Mouse (Mus musculus) CH12.LX (cell line): Measurements from ENCODE around the gene Nr0b2. TPM values are rescaled to one million over a fixed set of nuclear protein-coding genes. Genes with fewer than 3 reads are reported as not detected.

Experiments used
- DNase-seq: peaks from one replicate; pipeline ENCODE4 v3.0.0-alpha.2; 2013; ENCODE audit errors: extremely low read depth
- H3K27ac ChIP-seq: 2 replicates; pipeline ENCODE4 v1.5.1; 2012; ENCODE audit warnings: low read depth, mild to moderate bottlenecking, control low read depth, moderate library complexity; ENCODE audit not compliant: insufficient read depth
- H3K27me3 ChIP-seq: replicated peaks from 2 replicates; pipeline ENCODE3; 2012; ENCODE audit warnings: inconsistent platforms
- H3K36me3 ChIP-seq, 2 experiments: replicated peaks in 1 of 2; 2 replicates each; pipeline versions ENCODE3 to v1.6.1; 2012; ENCODE audit warnings: inconsistent platforms in 1 of 2, low read length in 1 of 2, mild to moderate bottlenecking in 1 of 2, mixed read lengths in 1 of 2, moderate library complexity in 1 of 2; ENCODE audit not compliant: control insufficient read depth in 1 of 2, insufficient read depth in 1 of 2
- H3K4me1 ChIP-seq, 2 experiments: 2 replicates each; pipeline ENCODE4 v1.6.1; 2012; ENCODE audit warnings: inconsistent platforms in 1 of 2, moderate library complexity in 1 of 2; ENCODE audit not compliant: insufficient read depth in 2 of 2, control insufficient read depth in 1 of 2
- H3K4me2 ChIP-seq: 2 replicates; pipeline ENCODE4 v1.6.1; 2012; ENCODE audit warnings: low read depth, mild to moderate bottlenecking, control low read depth; ENCODE audit not compliant: poor library complexity, insufficient read depth, severe bottlenecking
- H3K4me3 ChIP-seq, 3 experiments: fragments of 150-350 bp in 1 of 3; sonication (generic) in 1 of 3; replicated peaks in 1 of 3; 2 replicates each; pipeline versions ENCODE3 to v1.5.1; 2011 to 2012; ENCODE audit warnings: low read depth in 2 of 3, low read length in 2 of 3, mild to moderate bottlenecking in 2 of 3, moderate library complexity in 2 of 3, control low read depth in 1 of 3, improper control_type of control experiment in 1 of 3, inconsistent platforms in 1 of 3, mixed read lengths in 1 of 3; ENCODE audit not compliant: poor library complexity in 1 of 3
- H3K79me2 ChIP-seq: replicated peaks from 2 replicates; pipeline ENCODE4 v1.6.1; 2012; ENCODE audit warnings: mild to moderate bottlenecking, moderate library complexity; ENCODE audit not compliant: control insufficient read depth, poor library complexity, insufficient read depth, severe bottlenecking; ENCODE audit errors: extremely low read depth
- H3K9ac ChIP-seq: 2 replicates; pipeline ENCODE4 v1.6.1; 2012; ENCODE audit warnings: low read depth, mild to moderate bottlenecking, control low read depth, moderate library complexity; ENCODE audit not compliant: insufficient read depth
- H3K9me3 ChIP-seq: replicated peaks from 2 replicates; pipeline ENCODE3; 2012; ENCODE audit warnings: low read length, inconsistent platforms, mixed read lengths
- BHLHE40 ChIP-seq: IDR thresholded peaks from 2 replicates; pipeline ENCODE4 v1.6.1; 2011; ENCODE audit warnings: mild to moderate bottlenecking, low read depth, low read length, improper control_type of control experiment
- CHD2 ChIP-seq: IDR thresholded peaks from 2 replicates; pipeline ENCODE4 v1.6.1; 2011; ENCODE audit warnings: low read length, improper control_type of control experiment
- CTCF ChIP-seq, 2 experiments: IDR thresholded peaks in 1 of 2; conservative IDR thresholded peaks in 1 of 2; 2 replicates each; pipeline ENCODE4 v1.5.1; 2011 to 2012; ENCODE audit warnings: low read depth in 2 of 2, low read length in 2 of 2, improper control_type of control experiment in 1 of 2, inconsistent platforms in 1 of 2, mild to moderate bottlenecking in 1 of 2, moderate library complexity in 1 of 2
- ELF1 ChIP-seq: IDR thresholded peaks from 2 replicates; pipeline ENCODE4 v1.6.1; 2014; ENCODE audit warnings: low read depth, mild to moderate bottlenecking, inconsistent platforms, low read length, improper control_type of control experiment
- EP300 ChIP-seq: IDR thresholded peaks from 2 replicates; pipeline ENCODE4 v1.6.1; 2011; ENCODE audit warnings: low read length, improper control_type of control experiment
- HCFC1 ChIP-seq: IDR thresholded peaks from 2 replicates; pipeline ENCODE4 v1.6.1; 2012; ENCODE audit warnings: low read depth, mild to moderate bottlenecking, inconsistent platforms, low read length, improper control_type of control experiment
- IRF4 ChIP-seq: IDR thresholded peaks from 2 replicates; pipeline ENCODE4 v1.6.1; 2014; ENCODE audit warnings: low read depth, mild to moderate bottlenecking, inconsistent platforms, low read length, improper control_type of control experiment
- JUN ChIP-seq: IDR thresholded peaks from 2 replicates; pipeline ENCODE4 v1.6.1; 2011; ENCODE audit warnings: low read depth, mild to moderate bottlenecking, low read length, improper control_type of control experiment, moderate library complexity; ENCODE audit not compliant: insufficient read depth
- JUND ChIP-seq: conservative IDR thresholded peaks from 2 replicates; pipeline ENCODE4 v1.6.1; 2011; ENCODE audit warnings: low read depth, low read length, improper control_type of control experiment
- KAT2A ChIP-seq: IDR thresholded peaks from 2 replicates; pipeline ENCODE4 v1.6.1; 2012; ENCODE audit warnings: low read length, improper control_type of control experiment, inconsistent platforms; ENCODE audit not compliant: insufficient replicate concordance
- MAX ChIP-seq: IDR thresholded peaks from 2 replicates; pipeline ENCODE4 v1.6.1; 2011; ENCODE audit warnings: low read length, improper control_type of control experiment
- MAZ ChIP-seq: IDR thresholded peaks from 2 replicates; pipeline ENCODE4 v1.6.1; 2012; ENCODE audit warnings: low read depth, mild to moderate bottlenecking, inconsistent platforms, low read length, improper control_type of control experiment, moderate library complexity
- MEF2A ChIP-seq: IDR thresholded peaks from 2 replicates; pipeline ENCODE4 v1.6.1; 2014; ENCODE audit warnings: low read depth, mild to moderate bottlenecking, inconsistent platforms, low read length, improper control_type of control experiment, borderline replicate concordance
- MXI1 ChIP-seq: IDR thresholded peaks from 2 replicates; pipeline ENCODE4 v1.6.1; 2011; ENCODE audit warnings: mild to moderate bottlenecking, low read depth, low read length, improper control_type of control experiment
- MYC ChIP-seq: IDR thresholded peaks from 2 replicates; pipeline ENCODE4 v1.6.1; 2011; ENCODE audit warnings: low read depth, mild to moderate bottlenecking, improper control_type of control experiment, low read length
- NELFE ChIP-seq: IDR thresholded peaks from 2 replicates; pipeline ENCODE4 v1.6.1; 2011; ENCODE audit warnings: low read depth, low read length, improper control_type of control experiment
- NRF1 ChIP-seq: IDR thresholded peaks from 2 replicates; pipeline ENCODE4 v1.6.1; 2014; ENCODE audit warnings: low read depth, mild to moderate bottlenecking, inconsistent platforms, low read length, improper control_type of control experiment, moderate library complexity
- POLR2A ChIP-seq: IDR thresholded peaks from 2 replicates; pipeline ENCODE4 v1.6.1; 2011; ENCODE audit warnings: low read depth, mild to moderate bottlenecking, improper control_type of control experiment, low read length
- POLR2AphosphoS2 ChIP-seq: IDR thresholded peaks from 2 replicates; pipeline ENCODE4 v1.6.1; 2011; ENCODE audit warnings: low read depth, low read length, improper control_type of control experiment
- RAD21 ChIP-seq: IDR thresholded peaks from 2 replicates; pipeline ENCODE4 v1.6.1; 2011; ENCODE audit warnings: low read depth, mild to moderate bottlenecking, low read length, improper control_type of control experiment, moderate library complexity
- SIN3A ChIP-seq: IDR thresholded peaks from 2 replicates; pipeline ENCODE4 v1.6.1; 2012; ENCODE audit warnings: low read length, improper control_type of control experiment, inconsistent platforms
- SMC3 ChIP-seq: IDR thresholded peaks from 2 replicates; pipeline ENCODE4 v1.6.1; 2011; ENCODE audit warnings: low read depth, low read length, improper control_type of control experiment
- TBP ChIP-seq: conservative IDR thresholded peaks from 2 replicates; pipeline ENCODE4 v1.6.1; 2011; ENCODE audit warnings: low read depth, low read length, improper control_type of control experiment
- TCF12 ChIP-seq: IDR thresholded peaks from 2 replicates; pipeline ENCODE4 v1.6.1; 2014; ENCODE audit warnings: low read depth, mild to moderate bottlenecking, inconsistent platforms, low read length, improper control_type of control experiment
- USF1 ChIP-seq: IDR thresholded peaks from 2 replicates; pipeline ENCODE4 v1.6.1; 2014; ENCODE audit warnings: low read depth, mild to moderate bottlenecking, inconsistent platforms, low read length, improper control_type of control experiment
- USF2 ChIP-seq: conservative IDR thresholded peaks from 2 replicates; pipeline ENCODE4 v1.6.1; 2011; ENCODE audit warnings: low read depth, low read length, improper control_type of control experiment
- ZMIZ1 ChIP-seq: IDR thresholded peaks from 2 replicates; pipeline ENCODE4 v1.6.1; 2012; ENCODE audit warnings: low read depth, mild to moderate bottlenecking, inconsistent platforms, low read length, improper control_type of control experiment
- dilution Hi-C: fragments of 300-500 bp; cut with MboI; formaldehyde crosslinking; loops from 2 replicates; pipeline ENCODE4 v1.14.3; 2020; ENCODE audit warnings: low sequenced_read_pairs; ENCODE audit not compliant: extremely low pct_unique_long_range_greater_than_20kb, extremely low pct_ligation_motif_present
- in situ Hi-C: fragments of 300-500 bp; cut with MboI; formaldehyde crosslinking; loops from 3 replicates; pipeline ENCODE4 v1.14.3; 2019; ENCODE audit warnings: low sequenced_read_pairs, low pct_ligation_motif_present, low pct_unique_long_range_greater_than_20kb, mixed read lengths
- polyA plus RNA-seq: library from polyadenylated mRNA; unstranded; fragments of >175 nt; gene quantifications from 2 replicates; pipeline ENCODE4 v1.2.1, GENCODE M21; 2012; ENCODE audit warnings: low read depth; ENCODE audit not compliant: insufficient read length
- total RNA-seq, 2 experiments: library from RNA; depleted of rRNA; stranded (reverse); fragments of 300-350 nt in 1 of 2; fragments of >200 nt in 1 of 2; gene quantifications; 2 replicates each; pipeline ENCODE4 v1.2.3; 2012 to 2014

Gene Nr0b2
- total and polyA plus RNA-seq, 3 experiments = not detected

DNA sequence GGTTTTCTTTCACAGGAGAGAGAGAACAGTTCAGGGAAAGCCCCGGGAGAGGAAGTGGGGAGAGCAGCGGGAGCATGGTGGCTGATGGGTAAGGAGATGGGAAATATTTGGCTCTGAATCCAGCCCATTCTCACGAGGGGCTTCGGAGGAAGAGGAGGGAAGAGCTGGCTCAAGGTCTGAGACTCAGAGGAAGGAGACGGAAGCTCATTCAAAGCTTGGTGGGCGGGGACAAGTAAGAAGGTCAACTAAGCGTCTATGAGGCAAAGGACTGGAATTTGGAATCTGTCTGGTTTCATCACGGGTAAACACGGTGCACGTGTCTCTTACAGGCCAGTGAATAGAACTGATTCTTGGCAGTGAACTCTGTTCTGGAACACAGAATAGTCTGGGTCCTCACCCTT is 16.9 kb downstream of the Nr0b2 start:
- Histone ChIP-seq H3K27me3 (no peaks in the 10 kb centered on the region), H3K4me2 (peak overlapping the region; percentile 93), H3K36me3 (peaks cover 0 to 6% of the 10 kb centered on the region in 2 experiments), H3K79me2 (0 out of 2 replicates have a peak, but pooled peaks cover 3% of the 10 kb centered on the region), H3K27ac (peak overlapping the region; percentile 56), H3K4me1 (peaks cover 0 to 11% of the 10 kb centered on the region in 2 experiments; a peak in 2 of 4 replicates), H3K4me3 (peak overlapping the region in 2 of 3 experiments; percentile 6 to 38), H3K9ac (peak overlapping the region; percentile 81), H3K9me3 (peaks cover 2% of the 10 kb centered on the region)
- dilution Hi-C loops = no loop called here
- peak; percentile 73 for DNase-seq
- in situ Hi-C loops = no loop called here
- TF ChIP-seq MAZ = 0 out of 2 replicates have a peak, but pooled peaks have one; percentile 5
- TF ChIP-seq MAX = 0 out of 2 replicates have a peak, but pooled peaks have one; percentile 52
- TF ChIP-seq ZMIZ1 = peak; percentile 40; the same call in 1 of the 2 replicates
- TF ChIP-seq CTCF (conservative IDR thresholded peaks at IDR 0.05 in 1 of 2, IDR thresholded peaks at IDR 0.05 in 1 of 2; ENCODE audit: low read depth in 2 of 2, low read length in 2 of 2) = no peak
- peak; percentile 43; the same call in 1 of the 2 replicates for TF ChIP-seq ELF1
- TF ChIP-seq CHD2 = no peak
- peak; percentile 32; the same call in 1 of the 2 replicates for TF ChIP-seq HCFC1
- peak; percentile 65 for TF ChIP-seq POLR2A
- no peak for TF ChIP-seq JUN
- 0 out of 2 replicates have a peak, but pooled peaks have one; percentile 9 for TF ChIP-seq BHLHE40
- no peak for TF ChIP-seq MEF2A
- TF ChIP-seq NELFE = peak; percentile 60
- 0 out of 2 replicates have a peak, but pooled peaks have one; percentile 7 for TF ChIP-seq EP300
- TF ChIP-seq SIN3A = 0 out of 2 replicates have a peak, but pooled peaks have one; percentile 30
- 0 out of 2 replicates have a peak, but pooled peaks have one; percentile 16 for TF ChIP-seq TBP
- TF ChIP-seq IRF4 = peak; percentile 40; the same call in 1 of the 2 replicates

DNA sequence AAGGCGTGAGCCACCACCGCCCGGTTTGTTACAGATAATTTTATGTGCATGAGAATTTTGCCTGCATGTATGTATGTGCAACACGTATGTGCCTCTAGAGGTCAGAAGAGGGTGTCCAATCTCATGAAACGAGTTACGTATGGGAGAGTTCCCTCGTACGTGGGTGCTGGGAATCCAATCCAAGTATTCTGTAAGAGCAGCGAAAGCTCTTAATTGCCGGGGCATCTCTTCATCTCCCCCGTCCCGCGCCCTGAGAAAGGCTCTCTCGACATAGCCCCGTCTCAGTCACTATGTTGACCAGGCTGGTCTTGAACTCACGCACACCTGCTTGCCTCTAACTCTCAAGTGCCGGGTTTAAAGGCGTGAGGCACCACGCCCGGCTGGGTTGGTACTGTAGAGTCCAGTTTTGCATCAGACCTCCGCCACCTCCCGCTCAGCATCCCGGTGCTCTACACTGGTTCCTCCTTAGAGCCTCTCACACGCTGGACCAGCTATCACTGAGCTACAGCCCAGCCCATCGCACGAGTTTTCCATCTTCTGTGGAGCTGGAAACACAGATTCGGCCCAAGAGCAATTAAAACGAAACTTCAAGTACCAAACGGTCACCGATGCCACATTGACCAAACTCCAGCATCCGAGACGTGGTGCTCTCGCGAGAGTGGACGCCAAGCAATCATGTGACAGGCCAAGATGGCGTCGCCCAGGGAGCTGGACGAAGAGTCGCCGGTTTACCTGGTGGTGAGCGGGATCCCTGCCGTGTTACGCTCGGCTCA is 21.1 kb downstream of the Nr0b2 start, which contains the start of gene Gpatch3:
TSS of gene Gpatch3 (plus strand) at position 676 of the 773 bp plus-strand sequence.
- Histone ChIP-seq H3K4me2 (peak within 1 kb of the TSS; percentile 55), H3K36me3 (peaks cover 13 to 25% of the 10 kb centered on the region in 2 experiments)
- TF ChIP-seq NRF1 (peak; percentile 52; the same call in 1 of the 2 replicates), ELF1 (peak; percentile 30; the same call in 1 of the 2 replicates), KAT2A (0 out of 2 replicates have a peak, but pooled peaks have one; percentile 43), BHLHE40 (peak; percentile 34; the same call in 1 of the 2 replicates), MAX (peak; percentile 78; the same call in 1 of the 2 replicates), HCFC1 (peak; percentile 89), MYC (0 out of 2 replicates have a peak, but pooled peaks have one; percentile 48), ZMIZ1 (peak; percentile 59), MEF2A (no peak; the same call in 1 of the 2 replicates), POLR2AphosphoS2 (peak; percentile 80; the same call in 1 of the 2 replicates), JUND (no peak), NELFE (peak; percentile 90), RAD21 (no peak), SMC3 (no peak), IRF4 (no peak), EP300 (no peak), CTCF (conservative IDR thresholded peaks at IDR 0.05 in 1 of 2, IDR thresholded peaks at IDR 0.05 in 1 of 2; ENCODE audit: low read depth in 2 of 2, low read length in 2 of 2) (peak; percentile 19 to 34; a peak in 3 of 4 replicates), TCF12 (peak; percentile 93), TBP (peak; percentile 90), USF1 (peak; percentile 93), USF2 (peak; percentile 88), MXI1 (peak; percentile 78; the same call in 1 of the 2 replicates)

More for the DNA sequence above, 21.1 kb downstream of the Nr0b2 start, which contains the start of gene Gpatch3:
- peak within 1 kb of the TSS; percentile 80 to 91 (median 82) for H3K4me3 ChIP-seq
- H3K79me2 ChIP-seq = 0 out of 2 replicates have a peak, but pooled peaks cover 3% of the 10 kb centered on the region
- dilution Hi-C loops (no loop called here), in situ Hi-C loops (no loop called here)
- peak within 1 kb of the TSS; percentile 96 for H3K9ac ChIP-seq
- H3K27me3 ChIP-seq = no peaks in the 10 kb centered on the region
- peak within 1 kb of the TSS; percentile 93 for H3K27ac ChIP-seq
- H3K4me1 ChIP-seq = peaks cover 0 to 18% of the 10 kb centered on the region in 2 experiments; a peak in 3 of 4 replicates
- peaks cover 2% of the 10 kb centered on the region for H3K9me3 ChIP-seq
- DNase-seq = peak; percentile 94
